Mouse (Mus musculus) T-helper 2 cell (primary cell): ENCODE measurements around the gene Cd300ld3.

Experiments
- in situ Hi-C: fragments of 300-600 bp; cut with MboI, MseI; formaldehyde crosslinking; loops from one replicate; pipeline ENCODE4 v1.15.1; 2025; ENCODE audit warnings: high pct_unique_total_duplicates

Gene Cd300ld3

DNA sequence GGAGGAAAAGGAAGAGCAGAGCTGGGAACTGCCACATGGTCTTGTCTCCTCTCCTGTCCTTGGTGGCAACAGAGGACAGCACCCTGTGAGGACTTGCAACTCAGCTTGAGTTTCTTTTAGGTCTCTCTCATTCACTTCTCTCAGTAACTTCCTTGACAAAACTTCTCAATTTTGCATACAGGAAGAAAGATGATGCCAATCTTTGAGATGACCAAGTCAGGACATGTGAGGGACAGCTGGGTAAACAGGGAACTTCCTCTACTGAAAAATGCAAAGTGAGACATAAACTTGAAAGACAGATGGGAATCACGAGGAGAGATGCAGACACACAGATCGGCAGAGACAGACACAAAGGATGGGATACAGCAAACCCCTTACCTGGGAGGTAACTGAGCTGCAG, at the start of gene Cd300ld3:
TSS of gene Cd300ld3 (minus strand) at position 151 of the 400 bp plus-strand sequence.
- in situ Hi-C loops = no loop called here

DNA sequence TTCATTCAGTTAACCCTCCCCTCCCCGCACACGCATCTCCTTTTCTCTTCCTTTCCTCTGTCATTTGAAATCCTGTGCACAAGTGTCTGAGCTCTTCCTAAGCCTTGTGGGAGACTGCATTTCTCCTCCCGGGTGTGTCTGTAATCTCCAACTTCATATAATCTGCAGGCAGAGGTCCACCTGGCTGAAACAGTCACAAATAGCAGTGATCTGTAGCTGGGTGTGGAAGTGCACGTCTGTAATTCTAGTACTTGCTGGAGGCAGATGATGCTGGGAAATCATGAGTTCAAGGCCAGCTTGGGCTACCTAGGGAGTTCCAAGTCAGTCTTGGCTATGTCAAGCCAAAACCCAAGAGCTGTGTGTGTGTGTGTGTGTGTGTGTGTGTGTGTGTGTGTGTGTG, 43.9 kb upstream of the Cd300ld3 start:
- in situ Hi-C loops = no loop called here

DNA sequence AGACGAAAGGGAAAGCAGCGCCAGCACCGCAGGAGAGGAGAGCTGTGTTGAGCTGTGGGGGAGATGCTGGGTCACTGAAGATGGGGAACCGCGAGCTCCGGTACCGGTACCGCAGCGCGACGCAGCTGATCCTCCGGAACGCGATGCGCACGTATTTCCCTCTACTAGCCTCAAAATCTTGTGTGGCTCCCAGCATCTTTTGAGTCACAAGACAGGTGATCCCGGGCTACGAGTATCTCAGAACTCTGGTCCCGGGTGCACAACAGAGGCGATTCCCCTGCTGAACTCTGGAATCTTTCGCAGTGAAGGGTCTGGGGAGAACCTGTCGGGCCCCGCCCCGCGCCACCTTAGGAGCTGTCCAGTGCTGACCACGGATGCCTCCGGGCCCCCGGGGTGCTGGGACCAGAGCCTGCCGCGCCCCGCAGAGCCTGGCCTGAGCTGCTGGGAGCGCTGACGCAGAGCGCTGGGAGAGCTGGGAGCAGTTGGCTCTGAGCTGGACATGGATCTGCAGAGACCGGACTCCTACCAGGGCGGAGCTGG, 43.2 kb upstream of the Cd300ld3 start, which contains the start of gene Rab37:
TSS of gene Rab37 (plus strand) at position 70 of the 540 bp plus-strand sequence.
- in situ Hi-C loops = no loop called here

DNA sequence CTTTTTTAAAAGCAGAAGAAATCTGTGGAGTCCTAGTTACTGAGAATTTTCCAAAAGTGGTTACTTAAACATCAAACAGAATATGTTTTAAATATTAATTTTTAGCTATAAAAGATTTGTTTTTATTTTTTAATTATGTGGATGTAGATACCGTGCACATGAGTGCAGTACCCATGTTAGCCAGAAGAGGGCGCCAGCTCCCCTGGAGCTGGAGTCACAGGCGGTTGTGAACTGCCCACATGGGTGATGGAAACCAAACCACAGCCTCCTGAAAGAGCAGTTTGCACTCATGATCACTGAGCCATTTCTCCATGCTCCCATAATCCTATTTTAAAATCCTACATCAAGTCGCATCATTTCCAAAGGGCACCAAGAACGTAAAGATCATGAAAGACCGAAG, 41.6 kb upstream of the Cd300ld3 start:
- in situ Hi-C loops = no loop called here

DNA sequence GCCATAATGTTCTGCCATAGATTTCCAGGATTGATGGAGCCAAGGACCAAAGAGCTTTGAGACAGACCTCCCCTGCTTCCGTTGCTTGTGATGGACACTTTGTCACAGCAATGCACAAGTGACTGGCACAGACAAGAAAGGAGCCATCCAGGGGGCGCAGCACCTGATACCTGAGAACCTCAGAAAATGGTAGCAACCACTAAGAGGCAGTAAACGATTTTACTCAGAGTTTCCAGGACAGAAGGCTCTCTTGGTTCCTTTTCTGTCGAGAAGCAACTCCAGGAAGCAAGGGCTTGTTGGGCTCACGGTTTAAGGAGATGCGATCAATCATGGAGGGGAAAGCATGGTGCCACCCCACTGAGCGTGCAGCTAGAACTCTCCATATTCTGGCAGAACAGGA, 38.0 kb upstream of the Cd300ld3 start:
- in situ Hi-C loops = no loop called here

- in situ Hi-C loops = no loop called here
Measured at GRCm38 (mm10) chr11:115085064-115085463, 36.9 kb upstream of the Cd300ld3 start.

GRCm38 (mm10) chr11:115084595-115084994, 36.4 kb upstream of the Cd300ld3 start:
- in situ Hi-C loops = loop anchor here (5.0 kb wide), 1 partner anchor 68 kb away; no protein-coding TSS in a partner anchor

DNA sequence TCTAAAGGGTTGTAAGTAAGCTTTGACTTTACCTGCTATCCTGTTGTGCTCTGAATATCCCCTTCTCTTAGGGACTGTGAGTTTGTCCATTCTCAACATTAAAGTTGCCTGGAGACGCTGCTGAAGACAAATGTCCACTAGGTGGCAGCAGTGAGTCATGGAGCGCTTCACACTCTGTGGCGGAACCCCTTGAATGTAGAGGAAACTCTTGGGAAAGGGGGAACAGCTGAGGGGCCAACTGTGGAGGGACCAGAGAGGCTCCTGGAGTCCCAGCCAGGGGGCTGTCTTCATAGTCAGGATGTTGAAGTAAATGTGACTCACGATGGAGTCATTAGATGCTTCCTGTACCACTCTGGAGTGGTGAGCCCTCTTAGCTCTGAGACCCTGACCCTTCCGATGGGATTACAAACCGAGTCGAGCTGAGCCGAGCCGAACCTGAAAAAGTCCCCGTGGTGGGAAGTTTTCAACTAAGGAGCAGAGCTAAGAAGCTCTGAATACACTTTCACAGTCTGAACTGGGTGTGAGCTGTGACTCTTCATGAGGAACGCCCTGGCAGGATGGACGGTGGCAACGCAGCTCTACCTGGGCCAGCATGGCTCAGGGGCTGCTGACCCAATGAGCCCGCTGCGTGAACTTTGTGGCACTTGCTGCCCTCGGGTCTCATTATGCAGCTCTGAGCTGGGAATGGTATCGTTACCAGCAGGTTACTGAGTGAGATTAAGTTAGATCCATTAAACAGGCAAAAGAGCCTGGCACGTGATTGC, 35.3 kb upstream of the Cd300ld3 start:
- in situ Hi-C loops = loop anchor here (5.0 kb wide), 1 partner anchor 69 kb away; no protein-coding TSS in a partner anchor

- in situ Hi-C loops = loop anchor here (5.0 kb wide), 1 partner anchor 70 kb away; no protein-coding TSS in a partner anchor
Measured at GRCm38 (mm10) chr11:115082196-115082595, 34.0 kb upstream of the Cd300ld3 start.

DNA sequence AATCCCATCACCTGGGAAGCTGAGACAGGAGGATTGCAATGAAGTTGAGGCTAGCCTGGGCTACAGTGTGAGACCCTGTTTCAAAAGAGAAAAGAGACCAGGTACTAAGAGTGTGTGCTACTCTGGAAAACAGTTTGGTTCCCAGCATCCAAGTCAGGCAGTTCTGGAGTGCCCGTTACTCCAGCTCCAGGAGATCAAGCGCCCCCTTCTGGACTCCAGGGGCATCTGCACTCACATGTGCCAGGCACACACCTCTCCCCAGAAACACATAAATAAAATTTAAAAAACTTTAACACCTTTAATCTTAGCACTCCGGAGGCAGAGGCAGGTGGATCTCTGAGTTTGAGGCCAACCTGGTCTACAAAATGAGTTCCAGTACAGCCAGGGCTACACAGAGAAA, 33.2 kb upstream of the Cd300ld3 start:
- in situ Hi-C loops = loop anchor here (5.0 kb wide), 1 partner anchor 71 kb away; no protein-coding TSS in a partner anchor

GRCm38 (mm10) chr11:115080886-115081285, 32.7 kb upstream of the Cd300ld3 start:
- in situ Hi-C loops = loop anchor here (5.0 kb wide), 1 partner anchor 71 kb away; no protein-coding TSS in a partner anchor

DNA sequence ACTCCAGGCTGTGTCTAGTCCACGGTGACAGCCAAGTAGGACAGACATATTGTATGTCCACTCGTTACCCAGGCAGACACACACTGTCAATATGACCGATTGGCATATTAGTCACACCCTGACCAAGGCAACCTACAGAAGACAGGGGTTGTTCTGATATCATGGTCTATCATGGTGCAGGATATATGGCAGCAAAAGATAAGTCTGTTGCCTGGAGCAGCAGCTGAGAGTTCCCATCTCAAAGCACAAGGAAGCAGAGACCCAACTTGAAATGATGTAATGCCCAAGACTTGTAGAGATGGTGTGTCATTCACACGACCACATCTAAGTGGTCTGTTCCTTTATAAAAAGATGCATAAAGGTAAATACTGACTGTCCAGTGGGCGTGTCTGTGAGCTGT, 30.5 kb upstream of the Cd300ld3 start:
- in situ Hi-C loops = no loop called here

DNA sequence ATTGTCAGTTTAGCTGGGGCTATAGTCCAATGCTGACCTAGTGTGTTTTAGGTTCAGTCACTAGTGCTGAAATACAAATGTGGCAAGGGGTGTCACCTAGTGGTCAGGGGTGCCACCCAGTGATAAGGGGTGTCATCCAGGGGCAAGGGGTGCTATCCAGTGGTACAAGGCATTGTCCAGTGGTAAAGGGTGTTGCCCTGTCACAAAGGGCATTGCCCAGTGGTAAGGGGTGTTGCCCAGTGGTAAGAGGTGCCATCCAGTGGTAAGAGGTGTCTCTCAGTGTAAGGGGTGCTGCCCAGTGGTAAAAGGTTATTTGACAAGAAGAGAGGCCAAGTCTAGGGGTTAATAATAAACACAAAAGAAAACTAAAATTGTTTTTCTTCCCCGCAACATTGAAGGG, 29.2 kb upstream of the Cd300ld3 start:
- in situ Hi-C loops = no loop called here

GRCm38 (mm10) chr11:115075859-115076258, 27.6 kb upstream of the Cd300ld3 start:
- in situ Hi-C loops = no loop called here

- in situ Hi-C loops = no loop called here
Measured at GRCm38 (mm10) chr11:115075407-115075806, 27.2 kb upstream of the Cd300ld3 start.

- in situ Hi-C loops = no loop called here
Measured at GRCm38 (mm10) chr11:115073002-115073401, 24.8 kb upstream of the Cd300ld3 start.

- in situ Hi-C loops = no loop called here
Measured at GRCm38 (mm10) chr11:115071631-115072294, 23.6 kb upstream of the Cd300ld3 start.

GRCm38 (mm10) chr11:115071015-115071551, 22.9 kb upstream of the Cd300ld3 start:
- in situ Hi-C loops = no loop called here

GRCm38 (mm10) chr11:115066768-115067167, 18.6 kb upstream of the Cd300ld3 start:
- in situ Hi-C loops = no loop called here

DNA sequence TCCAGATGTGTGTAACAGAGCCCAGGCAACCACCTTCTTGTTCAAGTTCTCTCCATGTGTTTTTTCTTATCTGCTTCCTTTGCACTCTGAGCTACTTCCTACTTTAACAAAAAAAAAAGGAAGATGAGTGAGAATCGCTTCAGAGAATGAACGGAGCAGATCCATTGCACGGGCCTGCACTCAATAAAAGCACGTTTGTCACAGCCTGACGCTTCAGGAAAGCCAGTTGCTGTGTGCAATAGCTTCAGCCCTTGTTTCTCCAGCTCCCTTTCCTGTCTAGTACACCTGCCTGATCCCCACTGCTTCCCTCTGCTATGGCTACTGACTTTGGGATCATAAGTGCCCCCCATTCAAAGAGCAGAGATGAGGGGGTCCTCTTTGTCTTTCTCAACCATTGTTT, 13.9 kb upstream of the Cd300ld3 start, which contains the start of gene Cd300e:
TSS of gene Cd300e (minus strand) at position 101 of the 400 bp plus-strand sequence.
- in situ Hi-C loops = no loop called here

- in situ Hi-C loops = loop anchor here (5.0 kb wide), 1 partner anchor 37 kb away; no protein-coding TSS in a partner anchor
Measured at GRCm38 (mm10) chr11:115059797-115060196, 11.6 kb upstream of the Cd300ld3 start.

DNA sequence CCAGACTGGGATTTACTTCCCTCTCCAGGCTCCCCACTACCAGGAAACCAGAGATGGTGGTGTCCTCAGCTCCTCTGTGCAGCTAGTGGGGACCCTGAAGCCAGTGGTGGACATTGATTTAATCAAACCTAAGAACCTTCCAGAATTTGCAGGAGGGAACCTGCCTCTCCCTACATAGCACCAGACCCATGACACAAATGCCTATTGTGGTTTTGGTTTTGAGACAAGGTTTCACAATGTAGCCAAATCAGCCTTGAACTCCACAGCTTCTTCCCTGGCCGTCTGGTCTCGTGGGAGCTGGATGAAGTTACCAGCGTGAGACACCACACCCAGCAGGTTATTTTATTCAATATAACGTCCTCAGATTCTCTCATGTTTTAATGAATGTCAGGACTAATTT, 10.5 kb upstream of the Cd300ld3 start:
- in situ Hi-C loops = loop anchor here (5.0 kb wide), 1 partner anchor 36 kb away; no protein-coding TSS in a partner anchor
